Mouse (Mus musculus): Measurements from ENCODE around the gene Rex1bd. TPM values are rescaled to one million over a fixed set of nuclear protein-coding genes. Genes with fewer than 3 reads are reported as not detected.

Gene Rex1bd
- polyA plus RNA-seq, 1 experiment from 2014 or later: 170 TPM

GRCm38 (mm10) chr8:70503062-70503750 lies 3.3 kb downstream of the Rex1bd start:
- DNase-seq (ENCODE audit: low spot score): peak; percentile 70

- no peak for DNase-seq (ENCODE audit: low spot score)
Measured at GRCm38 (mm10) chr8:70502540-70502939, 4.0 kb downstream of the Rex1bd start.

- DNase-seq (ENCODE audit: low spot score): no peak
Measured at GRCm38 (mm10) chr8:70501820-70502529, 4.6 kb downstream of the Rex1bd start.

- DNase-seq (ENCODE audit: low spot score): peak; percentile 61
Measured at GRCm38 (mm10) chr8:70500386-70501301, 5.9 kb downstream of the Rex1bd start.

GRCm38 (mm10) chr8:70495771-70496062 lies 10.8 kb downstream of the Rex1bd start:
- no peak for DNase-seq (ENCODE audit: low spot score)

- no peak for DNase-seq (ENCODE audit: low spot score)
Measured at GRCm38 (mm10) chr8:70495001-70495770, 11.4 kb downstream of the Rex1bd start.

- no peak for DNase-seq (ENCODE audit: low spot score)
Measured at GRCm38 (mm10) chr8:70494416-70494945, 12.1 kb downstream of the Rex1bd start.

- no peak for DNase-seq (ENCODE audit: low spot score)
Measured at GRCm38 (mm10) chr8:70493692-70494415, 12.7 kb downstream of the Rex1bd start.

- no peak for DNase-seq (ENCODE audit: low spot score)
Measured at GRCm38 (mm10) chr8:70492664-70493640, 13.6 kb downstream of the Rex1bd start, which contains the start of gene Crlf1. Gene Crlf1 (plus strand): TSS chr8:70493158.

GRCm38 (mm10) chr8:70490880-70491495 lies 15.6 kb downstream of the Rex1bd start:
- DNase-seq (ENCODE audit: low spot score): no peak

GRCm38 (mm10) chr8:70490061-70490879 lies 16.3 kb downstream of the Rex1bd start:
- no peak for DNase-seq (ENCODE audit: low spot score)

- no peak for DNase-seq (ENCODE audit: low spot score)
Measured at GRCm38 (mm10) chr8:70489576-70489975, 17.0 kb downstream of the Rex1bd start.

GRCm38 (mm10) chr8:70488931-70489470 lies 17.6 kb downstream of the Rex1bd start:
- no peak for DNase-seq (ENCODE audit: low spot score)

- DNase-seq (ENCODE audit: low spot score): peak; percentile 35
Measured at GRCm38 (mm10) chr8:70487993-70488796, 18.4 kb downstream of the Rex1bd start.

- no peak for DNase-seq (ENCODE audit: low spot score)
Measured at GRCm38 (mm10) chr8:70486941-70487520, 19.5 kb downstream of the Rex1bd start, which contains the start of gene Tmem59l. Gene Tmem59l (minus strand): TSS chr8:70487358.

GRCm38 (mm10) chr8:70486191-70486681 lies 20.3 kb downstream of the Rex1bd start:
- DNase-seq (ENCODE audit: low spot score): no peak

All from thymus, postnatal 0 days (tissue).